Mouse (Mus musculus): ENCODE data around the gene Tcp11. TPM values are rescaled to one million over a fixed set of nuclear protein-coding genes. Genes with fewer than 3 reads are reported as not detected.

Tcp11 gene
- total RNA-seq, 2 experiments from 2014 or later = 0.67 to 2.4 TPM

DNA sequence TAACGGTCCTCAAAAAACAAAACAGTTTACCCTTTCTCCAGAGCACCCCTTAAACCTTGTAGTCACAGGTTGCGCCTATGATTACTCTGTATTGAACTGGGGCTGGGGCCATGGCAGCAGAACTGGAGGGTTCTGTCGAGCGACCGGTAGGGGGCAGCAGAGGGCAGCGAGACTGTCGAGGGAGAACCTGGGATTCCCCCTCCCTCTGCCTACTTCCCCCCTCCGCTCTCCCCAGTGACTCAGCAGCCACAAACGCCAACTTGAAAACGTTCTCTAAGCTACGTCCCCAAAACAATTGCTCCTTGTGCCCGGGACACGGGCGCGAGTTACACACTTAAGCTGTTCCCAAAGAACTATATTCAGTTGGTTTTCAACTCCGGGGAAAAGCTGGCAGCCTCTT is 4.5 kb upstream of the Tcp11 start:
- ATAC-seq (replicated peaks; ENCODE audit: poor library complexity) = peak; percentile 90

DNA sequence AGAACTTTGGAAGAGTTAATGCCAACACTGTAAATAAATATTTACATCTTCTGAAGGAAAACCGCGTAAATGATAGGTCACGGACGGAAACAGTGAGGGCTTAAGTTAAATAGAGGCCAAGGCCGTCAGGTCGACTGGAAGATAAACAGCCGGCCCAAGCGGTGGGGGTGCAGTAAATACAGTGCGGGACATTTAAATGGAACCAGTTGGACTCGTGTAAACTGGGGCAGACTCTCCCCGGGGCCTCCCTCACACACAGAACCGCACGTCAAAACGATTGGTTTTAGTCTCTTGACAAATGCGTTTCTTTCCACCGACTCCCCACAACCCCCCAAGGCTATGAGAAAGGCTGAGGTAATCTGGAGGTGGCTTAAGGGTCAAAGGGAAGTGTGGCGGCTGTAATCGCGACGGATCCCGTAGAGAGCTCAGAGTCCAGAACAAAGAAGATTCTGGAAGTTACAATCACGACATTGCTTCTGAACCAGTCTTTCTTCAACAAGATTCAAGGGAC is 4.0 kb upstream of the Tcp11 start:
- ATAC-seq (replicated peaks; ENCODE audit: poor library complexity) = no peak

DNA sequence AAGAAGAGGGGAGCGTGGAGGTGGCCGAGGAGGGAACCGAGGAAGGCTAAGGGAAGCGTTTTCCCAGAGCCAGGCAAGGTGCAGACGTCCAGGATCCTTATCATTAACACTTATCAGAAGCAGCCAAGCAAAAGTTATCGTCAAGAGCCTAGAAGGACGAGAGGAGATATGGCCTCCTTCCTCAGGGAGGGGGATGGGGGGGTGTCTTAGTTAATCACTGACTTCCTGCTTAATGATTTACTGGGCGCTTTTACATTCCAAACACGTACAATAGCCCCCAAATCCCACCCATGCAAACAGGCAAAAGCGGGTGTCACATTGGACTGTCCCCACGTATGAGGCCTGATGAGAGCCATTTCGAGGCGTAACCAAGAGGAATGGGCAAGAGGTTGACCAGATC is 2.4 kb upstream of the Tcp11 start:
- no peak for ATAC-seq (replicated peaks; ENCODE audit: poor library complexity)

DNA sequence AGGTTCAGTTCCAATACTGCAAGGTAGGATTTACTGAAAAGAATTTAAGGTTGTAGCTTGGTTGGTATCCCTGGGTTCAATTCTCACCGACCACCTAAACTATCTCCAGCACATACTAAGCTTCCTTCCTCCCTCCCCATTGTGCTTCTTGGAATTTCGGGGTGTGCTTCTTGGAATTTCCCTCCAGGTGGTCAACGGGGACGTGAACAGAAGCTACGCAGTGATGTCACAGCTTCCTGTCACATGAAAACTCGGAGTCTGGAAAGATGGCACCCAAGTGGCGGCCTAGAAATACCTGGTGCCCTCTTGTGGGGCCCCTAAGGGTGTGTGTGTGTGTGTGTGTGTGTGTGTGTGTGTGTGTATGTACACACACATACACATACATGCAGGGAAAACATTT is 1.4 kb upstream of the Tcp11 start:
- ATAC-seq (replicated peaks; ENCODE audit: poor library complexity) = no peak

- ATAC-seq (replicated peaks; ENCODE audit: poor library complexity) = peak; percentile 26; the same call in 1 of the 2 replicates
These were observed 946 bp upstream of the Tcp11 start for GRCm38 (mm10) chr17:28081385-28081784.

DNA sequence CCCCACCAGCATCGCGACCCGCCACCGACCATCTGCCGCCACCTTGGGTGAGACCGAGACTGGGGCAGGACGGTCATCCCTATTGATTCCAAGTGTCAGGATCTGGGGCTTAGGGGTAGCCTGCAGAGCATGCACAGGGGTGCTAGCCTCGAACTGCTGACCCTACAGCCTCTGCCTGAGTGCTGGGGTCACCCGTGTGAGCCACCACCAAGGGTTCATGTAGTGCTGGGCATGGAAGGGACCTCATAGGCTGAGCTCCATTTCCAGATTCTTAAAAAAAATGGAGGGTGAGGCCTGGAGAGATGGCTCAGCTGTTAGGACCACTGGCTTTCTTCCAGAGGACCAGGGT is 352 bp upstream of the Tcp11 start:
- no peak for ATAC-seq (replicated peaks; ENCODE audit: poor library complexity)

DNA sequence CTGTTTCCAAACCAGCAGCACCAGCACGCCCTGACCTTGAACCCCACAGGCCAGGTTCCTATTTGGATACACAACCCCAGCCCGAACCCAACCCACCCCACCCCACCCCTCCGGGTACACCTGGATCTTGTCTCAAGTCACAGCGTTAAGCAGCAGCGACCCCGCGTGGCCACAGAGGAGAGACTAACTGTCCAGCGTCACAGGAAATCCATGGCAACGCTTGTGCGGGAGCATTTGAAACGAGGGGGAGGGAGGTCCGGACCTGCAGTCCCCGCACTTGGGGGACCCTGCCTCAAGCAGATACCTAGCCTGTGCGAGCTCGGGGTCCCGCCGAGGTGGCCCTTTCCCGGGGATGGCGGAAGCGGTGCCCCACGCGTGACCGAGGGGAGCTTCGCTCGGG is 821 bp downstream of the Tcp11 start:
- ATAC-seq (replicated peaks; ENCODE audit: poor library complexity) = peak; percentile 67

DNA sequence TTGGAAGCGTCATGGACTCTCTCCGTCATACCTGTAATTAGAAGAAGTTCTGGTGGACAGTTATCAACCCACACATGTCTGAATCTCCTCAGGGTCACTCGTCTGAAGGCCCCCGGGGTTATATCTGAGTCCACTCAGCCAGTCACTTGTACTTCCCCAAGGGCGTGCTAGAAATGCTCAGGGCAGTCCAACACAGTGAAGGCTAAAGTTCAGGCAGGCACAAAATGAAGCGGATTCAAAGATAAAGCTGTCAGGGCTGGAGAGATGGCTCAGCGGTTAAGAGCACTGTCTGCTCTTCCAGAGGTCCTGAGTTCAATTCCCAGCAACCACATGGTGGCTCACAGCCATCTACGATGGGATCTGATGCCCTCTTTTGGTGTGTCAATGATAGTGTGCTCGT is 2.4 kb downstream of the Tcp11 start:
- no peak for ATAC-seq (replicated peaks; ENCODE audit: poor library complexity)

DNA sequence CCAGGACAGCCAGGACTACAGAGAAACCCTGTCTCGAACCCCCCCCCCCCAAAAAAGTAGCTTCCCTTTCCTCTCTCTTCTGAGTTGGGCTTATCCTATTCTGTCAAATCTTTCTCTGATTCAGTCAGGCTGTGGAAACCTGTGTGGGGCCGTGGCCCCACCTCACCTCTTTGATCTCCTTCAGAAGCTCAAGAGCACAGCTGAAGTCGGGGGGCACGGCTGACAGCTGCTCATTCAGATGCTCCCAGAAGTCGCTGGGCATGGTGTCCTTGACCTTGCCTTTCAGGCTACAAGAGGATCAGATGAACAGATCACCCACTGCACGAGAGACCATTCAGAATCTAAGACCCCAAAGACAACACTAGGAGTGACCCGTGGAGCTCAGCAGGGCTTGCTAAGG is 6.0 kb downstream of the Tcp11 start:
- ATAC-seq (replicated peaks; ENCODE audit: poor library complexity) = no peak

- peak; percentile 31; the same call in 1 of the 2 replicates for ATAC-seq (replicated peaks; ENCODE audit: poor library complexity)
These were observed 7.7 kb downstream of the Tcp11 start for GRCm38 (mm10) chr17:28072730-28073129.

GRCm38 (mm10) chr17:28070256-28070655 is 10.2 kb downstream of the Tcp11 start:
- no peak for ATAC-seq (replicated peaks; ENCODE audit: poor library complexity)

GRCm38 (mm10) chr17:28069446-28069845 is 11.0 kb downstream of the Tcp11 start:
- ATAC-seq (replicated peaks; ENCODE audit: poor library complexity) = peak; percentile 46; the same call in 1 of the 2 replicates

DNA sequence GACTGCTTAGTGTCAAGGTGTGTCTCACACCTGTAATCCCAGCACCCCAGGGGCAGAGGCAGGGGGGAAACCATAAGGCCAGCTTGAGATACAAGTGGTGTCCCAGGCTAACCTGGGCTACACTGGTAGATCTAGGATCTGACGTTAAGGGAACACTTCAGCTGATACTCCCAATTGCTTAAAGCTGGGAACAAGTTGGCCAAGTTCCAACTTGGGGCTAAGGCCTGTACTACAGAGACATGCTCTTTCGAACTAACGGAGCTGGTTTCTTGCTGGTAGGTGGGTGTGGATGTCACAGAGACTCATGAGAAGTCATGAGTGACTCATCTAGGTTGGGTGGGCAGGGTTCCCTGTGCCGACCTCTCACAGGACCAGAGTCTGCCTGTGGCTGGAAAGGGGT is 13.1 kb downstream of the Tcp11 start:
- no peak for ATAC-seq (replicated peaks; ENCODE audit: poor library complexity)

GRCm38 (mm10) chr17:28063163-28063562 is 17.3 kb downstream of the Tcp11 start:
- no peak for ATAC-seq (replicated peaks; ENCODE audit: poor library complexity)

GRCm38 (mm10) chr17:28062710-28063109 is 17.7 kb downstream of the Tcp11 start:
- no peak for ATAC-seq (replicated peaks; ENCODE audit: poor library complexity)

DNA sequence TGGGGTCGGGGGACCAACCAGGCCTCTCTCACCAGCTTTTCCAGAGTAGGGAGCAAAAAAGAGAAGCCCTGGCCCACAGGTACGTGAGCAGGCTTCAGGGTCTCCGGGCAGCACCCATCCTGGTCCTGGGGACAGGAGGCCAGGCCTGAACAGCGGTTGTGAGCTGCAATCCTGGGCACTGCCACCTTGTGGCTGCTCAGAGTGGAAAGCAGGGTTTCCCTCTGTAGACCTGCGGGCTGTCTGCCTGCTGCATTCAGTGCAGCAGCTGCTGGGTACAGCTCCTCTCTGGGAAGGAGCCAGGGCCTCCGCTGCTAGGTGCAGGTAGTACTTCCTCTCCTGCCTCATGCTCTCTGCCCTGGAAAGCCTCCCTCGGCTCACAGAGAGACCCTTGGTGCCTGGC is 19.0 kb downstream of the Tcp11 start:
- ATAC-seq (replicated peaks; ENCODE audit: poor library complexity) = peak; percentile 60

DNA sequence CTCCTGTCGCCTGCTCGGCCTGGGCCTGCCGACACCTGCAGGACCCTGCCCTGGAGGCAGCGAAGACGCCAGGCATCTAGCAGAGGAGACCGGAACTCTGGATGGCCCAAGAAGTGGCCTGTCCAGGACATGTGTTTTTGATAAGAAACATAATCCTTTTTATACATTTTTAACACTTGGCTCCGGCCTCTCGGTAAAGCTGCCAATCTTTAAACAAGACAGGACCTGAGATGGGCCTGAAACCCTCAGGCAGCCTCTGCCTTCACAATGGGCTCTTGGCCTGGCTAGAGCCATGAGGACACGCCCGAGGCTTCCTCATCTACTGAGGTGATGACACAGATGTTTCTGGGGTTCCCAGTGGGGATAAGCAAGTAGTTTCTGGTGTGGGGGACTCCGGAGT is 19.8 kb downstream of the Tcp11 start:
- ATAC-seq (replicated peaks; ENCODE audit: poor library complexity) = no peak

DNA sequence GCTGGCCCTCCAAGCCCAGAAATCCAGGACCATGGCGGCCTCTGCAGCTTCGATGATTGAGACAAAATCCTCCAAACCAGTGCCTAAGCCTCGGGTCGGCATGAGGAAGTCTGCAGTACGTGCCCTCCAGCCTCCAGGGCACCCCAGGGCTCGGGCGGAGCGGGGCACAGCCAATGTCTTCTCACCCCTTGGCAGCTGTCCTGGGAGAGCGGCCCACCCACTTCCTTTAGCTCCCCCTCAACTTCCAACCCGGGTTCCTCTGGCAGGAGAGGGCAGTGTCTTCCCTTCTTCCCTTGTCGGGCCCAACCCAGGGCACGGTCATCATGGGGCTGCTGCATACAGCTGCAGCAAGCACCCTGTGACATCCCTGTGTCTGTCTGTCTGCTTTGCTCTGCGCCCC is 22.1 kb downstream of the Tcp11 start:
- no peak for ATAC-seq (replicated peaks; ENCODE audit: poor library complexity)

GRCm38 (mm10) chr17:28052293-28052863 is 28.1 kb downstream of the Tcp11 start:
- ATAC-seq (replicated peaks; ENCODE audit: poor library complexity) = no peak

GRCm38 (mm10) chr17:28050210-28050609 is 30.2 kb downstream of the Tcp11 start:
- no peak for ATAC-seq (replicated peaks; ENCODE audit: poor library complexity)

- ATAC-seq (replicated peaks; ENCODE audit: poor library complexity) = peak; percentile 96
These were observed 32.0 kb downstream of the Tcp11 start for GRCm38 (mm10) chr17:28048425-28048824.

GRCm38 (mm10) chr17:28047520-28047919 is 32.9 kb downstream of the Tcp11 start:
- ATAC-seq (replicated peaks; ENCODE audit: poor library complexity) = no peak

DNA sequence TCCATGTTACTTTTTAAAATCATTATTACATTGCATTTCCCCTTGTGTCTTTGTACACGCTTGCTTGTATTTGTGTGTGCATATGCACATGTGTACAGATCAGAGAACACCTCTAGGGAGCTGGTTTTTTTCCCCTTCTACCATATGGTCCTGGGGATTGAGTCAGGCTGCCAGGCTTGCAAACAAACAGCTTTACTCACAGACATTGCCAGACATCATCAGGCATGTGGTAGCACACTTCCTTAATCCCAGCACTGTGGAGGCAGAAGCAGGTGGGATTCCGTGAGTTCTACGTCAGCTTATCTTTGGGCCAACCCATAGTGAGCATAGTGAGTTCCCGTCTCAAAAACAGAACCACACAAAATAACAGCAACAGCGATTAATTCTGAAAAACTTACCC is 33.4 kb downstream of the Tcp11 start:
- no peak for ATAC-seq (replicated peaks; ENCODE audit: poor library complexity)
